Mouse (Mus musculus): ENCODE results near the gene Qsox2. TPM values are rescaled to one million over a fixed set of nuclear protein-coding genes. Genes with fewer than 3 reads are reported as not detected.

Gene Qsox2
- polyA plus RNA-seq, 1 experiment from 2014 or later = 18.9 TPM

GRCm38 (mm10) chr2:26234771-26235170 is 2.6 kb downstream of the Qsox2 start:
- Histone ChIP-seq H3K36me3 (ENCODE audit: control insufficient read depth, insufficient read depth, low read length) (no peaks in the 10 kb centered on the region), H3K9ac (ENCODE audit: low read length) (no peak overlapping the region), H3K4me3 (ENCODE audit: low read depth, low read length) (no peak overlapping the region), H3K4me2 (ENCODE audit: low read depth) (no peak overlapping the region), H3K9me3 (ENCODE audit: control insufficient read depth, low read length) (no peaks in the 10 kb centered on the region), H3K27ac (ENCODE audit: low read depth, low read length) (no peak overlapping the region), H3K27me3 (ENCODE audit: control insufficient read depth, insufficient read depth, low read length) (no peaks in the 10 kb centered on the region), H3K4me1 (ENCODE audit: control insufficient read depth, insufficient read depth, low read length) (peaks cover 11% of the 10 kb centered on the region)
- no peak for ATAC-seq (ENCODE audit: insufficient read depth, low FRiP score, low TSS enrichment)
- 81% methylated on average over 2 of the region's 2 CpGs for WGBS
- no peak for DNase-seq (ENCODE audit: low spot score)

- no peak for DNase-seq (ENCODE audit: low spot score)
- ATAC-seq (ENCODE audit: insufficient read depth, low FRiP score, low TSS enrichment) = no peak
- Histone ChIP-seq H3K4me1 (ENCODE audit: control insufficient read depth, insufficient read depth, low read length) (peaks cover 11% of the 10 kb centered on the region), H3K9me3 (ENCODE audit: control insufficient read depth, low read length) (no peaks in the 10 kb centered on the region), H3K36me3 (ENCODE audit: control insufficient read depth, insufficient read depth, low read length) (no peaks in the 10 kb centered on the region), H3K27me3 (ENCODE audit: control insufficient read depth, insufficient read depth, low read length) (no peaks in the 10 kb centered on the region), H3K4me3 (ENCODE audit: low read depth, low read length) (no peak overlapping the region), H3K9ac (ENCODE audit: low read length) (no peak overlapping the region), H3K27ac (ENCODE audit: low read depth, low read length) (no peak overlapping the region), H3K4me2 (ENCODE audit: low read depth) (no peak overlapping the region)
- WGBS = 83% methylated on average over 5 of the region's 5 CpGs
Observed at GRCm38 (mm10) chr2:26234253-26234652, 3.1 kb downstream of the Qsox2 start.

DNA sequence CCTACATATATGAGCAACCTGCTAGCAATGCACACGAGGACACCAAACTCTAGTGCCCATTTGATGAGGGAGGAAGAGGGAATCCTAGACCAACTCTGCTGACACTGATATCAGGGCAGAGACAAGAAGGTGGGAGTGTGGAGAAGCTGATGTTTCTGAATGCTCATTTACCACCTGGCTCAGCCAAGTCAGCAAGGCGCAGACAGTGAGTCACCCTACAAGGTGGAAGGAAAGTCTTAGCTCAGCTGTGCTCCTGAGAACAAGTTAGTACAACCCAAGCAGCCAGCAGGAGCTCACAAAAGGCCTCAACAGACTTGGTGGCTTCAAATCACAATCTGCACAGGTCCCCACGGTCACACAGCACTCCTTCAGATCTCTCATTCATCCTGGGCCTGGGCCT is 6.0 kb downstream of the Qsox2 start:
- no peak overlapping the region for H3K27ac ChIP-seq (ENCODE audit: low read depth, low read length)
- 79% methylated on average over 3 of the region's 3 CpGs for WGBS
- H3K4me1 ChIP-seq (ENCODE audit: control insufficient read depth, insufficient read depth, low read length) = peaks cover 10% of the 10 kb centered on the region
- no peaks in the 10 kb centered on the region for H3K36me3 ChIP-seq (ENCODE audit: control insufficient read depth, insufficient read depth, low read length)
- no peak overlapping the region for H3K4me2 ChIP-seq (ENCODE audit: low read depth)
- DNase-seq (ENCODE audit: low spot score) (no peak), ATAC-seq (ENCODE audit: insufficient read depth, low FRiP score, low TSS enrichment) (no peak)
- H3K9ac ChIP-seq (ENCODE audit: low read length) = no peak overlapping the region
- H3K9me3 ChIP-seq (ENCODE audit: control insufficient read depth, low read length) = no peaks in the 10 kb centered on the region
- H3K27me3 ChIP-seq (ENCODE audit: control insufficient read depth, insufficient read depth, low read length) = no peaks in the 10 kb centered on the region
- H3K4me3 ChIP-seq (ENCODE audit: low read depth, low read length) = no peak overlapping the region

- no peak overlapping the region for H3K27ac ChIP-seq (ENCODE audit: low read depth, low read length)
- no peaks in the 10 kb centered on the region for H3K9me3 ChIP-seq (ENCODE audit: control insufficient read depth, low read length)
- H3K4me3 ChIP-seq (ENCODE audit: low read depth, low read length) = no peak overlapping the region
- no peak for ATAC-seq (ENCODE audit: insufficient read depth, low FRiP score, low TSS enrichment)
- peaks cover 5% of the 10 kb centered on the region for H3K4me1 ChIP-seq (ENCODE audit: control insufficient read depth, insufficient read depth, low read length)
- no peaks in the 10 kb centered on the region for H3K36me3 ChIP-seq (ENCODE audit: control insufficient read depth, insufficient read depth, low read length)
- no peak for DNase-seq (ENCODE audit: low spot score)
- no peaks in the 10 kb centered on the region for H3K27me3 ChIP-seq (ENCODE audit: control insufficient read depth, insufficient read depth, low read length)
- 57% methylated on average over 4 of the region's 4 CpGs for WGBS
- H3K4me2 ChIP-seq (ENCODE audit: low read depth) = no peak overlapping the region
- no peak overlapping the region for H3K9ac ChIP-seq (ENCODE audit: low read length)
Observed at GRCm38 (mm10) chr2:26230253-26230652, 7.1 kb downstream of the Qsox2 start.

GRCm38 (mm10) chr2:26227788-26228187 is 9.5 kb downstream of the Qsox2 start:
- H3K27me3 ChIP-seq (ENCODE audit: control insufficient read depth, insufficient read depth, low read length) = no peaks in the 10 kb centered on the region
- no peak overlapping the region for H3K4me2 ChIP-seq (ENCODE audit: low read depth)
- no peak overlapping the region for H3K9ac ChIP-seq (ENCODE audit: low read length)
- no peak overlapping the region for H3K27ac ChIP-seq (ENCODE audit: low read depth, low read length)
- H3K36me3 ChIP-seq (ENCODE audit: control insufficient read depth, insufficient read depth, low read length) = no peaks in the 10 kb centered on the region; the same call in 1 of the 2 replicates
- H3K9me3 ChIP-seq (ENCODE audit: control insufficient read depth, low read length) = no peaks in the 10 kb centered on the region
- H3K4me1 ChIP-seq (ENCODE audit: control insufficient read depth, insufficient read depth, low read length) = no peaks in the 10 kb centered on the region
- DNase-seq (ENCODE audit: low spot score) (peak; percentile 46), ATAC-seq (ENCODE audit: insufficient read depth, low FRiP score, low TSS enrichment) (no peak)
- no peak overlapping the region for H3K4me3 ChIP-seq (ENCODE audit: low read depth, low read length)
- WGBS = 73% methylated on average over 1 of the region's 1 CpGs

GRCm38 (mm10) chr2:26225242-26225641 is 12.1 kb downstream of the Qsox2 start:
- Histone ChIP-seq H3K4me1 (ENCODE audit: control insufficient read depth, insufficient read depth, low read length) (no peaks in the 10 kb centered on the region), H3K36me3 (ENCODE audit: control insufficient read depth, insufficient read depth, low read length) (peaks cover 1% of the 10 kb centered on the region), H3K4me3 (ENCODE audit: low read depth, low read length) (no peak overlapping the region), H3K27me3 (ENCODE audit: control insufficient read depth, insufficient read depth, low read length) (no peaks in the 10 kb centered on the region), H3K9me3 (ENCODE audit: control insufficient read depth, low read length) (no peaks in the 10 kb centered on the region), H3K9ac (ENCODE audit: low read length) (no peak overlapping the region), H3K27ac (ENCODE audit: low read depth, low read length) (no peak overlapping the region), H3K4me2 (ENCODE audit: low read depth) (no peak overlapping the region)
- DNase-seq (ENCODE audit: low spot score) (no peak), ATAC-seq (ENCODE audit: insufficient read depth, low FRiP score, low TSS enrichment) (no peak)
- WGBS = 88% methylated on average over 4 of the region's 4 CpGs

DNA sequence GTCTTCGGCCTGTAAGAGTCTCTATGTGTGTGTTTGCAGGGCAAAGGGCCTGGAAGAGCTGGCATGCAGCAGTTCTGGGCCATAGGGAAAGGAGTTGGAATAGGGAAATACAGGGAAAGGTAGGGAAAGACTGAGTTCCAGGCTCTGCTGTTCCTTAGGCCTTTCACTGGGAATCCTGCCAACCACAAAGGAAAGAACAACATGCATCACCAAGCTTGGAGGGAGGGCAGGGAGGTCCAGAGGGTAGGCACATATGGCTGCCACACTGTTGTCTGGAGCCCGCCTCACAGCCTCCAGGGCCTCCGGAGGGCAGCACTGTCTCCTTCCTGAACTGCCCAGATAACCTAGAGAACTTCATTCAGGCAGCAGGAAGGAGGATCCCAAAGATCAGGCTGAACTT is 13.4 kb downstream of the Qsox2 start:
- Histone ChIP-seq H3K36me3 (ENCODE audit: control insufficient read depth, insufficient read depth, low read length) (peaks cover 4% of the 10 kb centered on the region), H3K27me3 (ENCODE audit: control insufficient read depth, insufficient read depth, low read length) (no peaks in the 10 kb centered on the region), H3K9ac (ENCODE audit: low read length) (no peak overlapping the region), H3K4me3 (ENCODE audit: low read depth, low read length) (no peak overlapping the region), H3K9me3 (ENCODE audit: control insufficient read depth, low read length) (no peaks in the 10 kb centered on the region), H3K4me1 (ENCODE audit: control insufficient read depth, insufficient read depth, low read length) (no peaks in the 10 kb centered on the region), H3K4me2 (ENCODE audit: low read depth) (no peak overlapping the region), H3K27ac (ENCODE audit: low read depth, low read length) (no peak overlapping the region)
- ATAC-seq (ENCODE audit: insufficient read depth, low FRiP score, low TSS enrichment) (no peak), DNase-seq (ENCODE audit: low spot score) (no peak)
- WGBS = 87% methylated on average over 3 of the region's 3 CpGs

GRCm38 (mm10) chr2:26214526-26214925 is 22.8 kb downstream of the Qsox2 start:
- Histone ChIP-seq H3K27ac (ENCODE audit: low read depth, low read length) (no peak overlapping the region), H3K4me3 (ENCODE audit: low read depth, low read length) (no peak overlapping the region), H3K4me1 (ENCODE audit: control insufficient read depth, insufficient read depth, low read length) (no peaks in the 10 kb centered on the region), H3K36me3 (ENCODE audit: control insufficient read depth, insufficient read depth, low read length) (peaks cover 15% of the 10 kb centered on the region), H3K4me2 (ENCODE audit: low read depth) (no peak overlapping the region), H3K9ac (ENCODE audit: low read length) (no peak overlapping the region), H3K27me3 (ENCODE audit: control insufficient read depth, insufficient read depth, low read length) (no peaks in the 10 kb centered on the region), H3K9me3 (ENCODE audit: control insufficient read depth, low read length) (no peaks in the 10 kb centered on the region)
- WGBS = 69% methylated on average over 3 of the region's 3 CpGs
- ATAC-seq (ENCODE audit: insufficient read depth, low FRiP score, low TSS enrichment) = no peak
- DNase-seq (ENCODE audit: low spot score) = no peak

GRCm38 (mm10) chr2:26209566-26209965 is 27.8 kb downstream of the Qsox2 start:
- H3K4me1 ChIP-seq (ENCODE audit: control insufficient read depth, insufficient read depth, low read length) = peaks cover 20% of the 10 kb centered on the region
- peaks cover 13% of the 10 kb centered on the region for H3K36me3 ChIP-seq (ENCODE audit: control insufficient read depth, insufficient read depth, low read length)
- DNase-seq (ENCODE audit: low spot score) (no peak), ATAC-seq (ENCODE audit: insufficient read depth, low FRiP score, low TSS enrichment) (no peak)
- H3K27me3 ChIP-seq (ENCODE audit: control insufficient read depth, insufficient read depth, low read length) = peaks cover 35% of the 10 kb centered on the region
- H3K4me3 ChIP-seq (ENCODE audit: low read depth, low read length) = no peak overlapping the region
- 0 out of 2 replicates have a peak overlapping the region, but pooled peaks have one; percentile 34 for H3K27ac ChIP-seq (ENCODE audit: low read depth, low read length)
- no peak overlapping the region for H3K9ac ChIP-seq (ENCODE audit: low read length)
- 70% methylated on average over 3 of the region's 3 CpGs for WGBS
- no peaks in the 10 kb centered on the region for H3K9me3 ChIP-seq (ENCODE audit: control insufficient read depth, low read length)
- no peak overlapping the region for H3K4me2 ChIP-seq (ENCODE audit: low read depth)

Data from neural tube, embryonic 11.5 days (tissue).